Mouse (Mus musculus) G1E (cell line): ENCODE measurements at regions not wholly inside any gene's neighbourhood (a gene's known extent, or its start where the extent isn't known, plus 50 kb on each side); places are given as distances from the start of the nearest gene placed in this dataset.

Experiments used
- CTCF ChIP-seq: IDR thresholded peaks from 2 replicates; pipeline ENCODE4 v1.5.1; 2012; ENCODE audit warnings: low read depth, low read length, inconsistent platforms, mixed read lengths
- GATA1 ChIP-seq: IDR thresholded peaks from 2 replicates; pipeline ENCODE4 v1.6.1; 2012; ENCODE audit warnings: borderline replicate concordance, low read length, inconsistent platforms, mixed read lengths
- GATA2 ChIP-seq: IDR thresholded peaks from 2 replicates; pipeline ENCODE4 v1.6.1; 2012; ENCODE audit warnings: low read depth, low read length, inconsistent platforms, borderline replicate concordance

DNA sequence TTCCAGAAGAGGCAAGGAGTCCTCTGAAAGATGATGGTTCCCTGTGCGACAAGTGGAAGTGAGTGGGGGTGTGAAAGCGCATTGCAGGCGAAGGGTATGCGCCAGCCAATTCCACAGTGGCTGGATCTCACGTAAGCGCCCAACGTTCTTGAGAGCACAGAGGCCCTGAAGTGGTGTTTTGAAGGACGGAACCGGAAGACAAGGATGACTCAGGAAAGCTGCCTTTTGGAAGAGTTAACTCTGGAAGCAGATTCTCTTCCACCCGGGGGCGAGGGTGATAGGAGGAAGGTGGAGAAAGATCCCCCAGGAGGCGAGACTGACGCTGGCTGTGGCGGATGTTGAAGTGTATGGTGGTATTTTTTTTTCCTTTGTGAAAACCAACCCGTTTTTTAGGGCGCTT, 101.9 kb upstream of the Hs3st2 start:
- no peak for TF ChIP-seq CTCF
- no peak for TF ChIP-seq GATA1
- no peak for TF ChIP-seq GATA2
